Mouse (Mus musculus) ES-E14 (cell line): ENCODE measurements around the gene Rufy1.

Source experiments
- CHD2 ChIP-seq: IDR thresholded peaks from 2 replicates; pipeline ENCODE4 v1.6.1; 2014; ENCODE audit warnings: mild to moderate bottlenecking, low read depth, low read length, inconsistent platforms
- HCFC1 ChIP-seq: IDR thresholded peaks from 2 replicates; pipeline ENCODE4 v1.6.1; 2012; ENCODE audit warnings: low read length, inconsistent platforms, borderline replicate concordance; ENCODE audit not compliant: insufficient read depth
- MAFK ChIP-seq: IDR thresholded peaks from 2 replicates; pipeline ENCODE4 v1.6.1; 2014; ENCODE audit warnings: mild to moderate bottlenecking, low read depth, low read length, inconsistent platforms; ENCODE audit not compliant: insufficient read depth
- ZC3H11A ChIP-seq: IDR thresholded peaks from 2 replicates; pipeline ENCODE4 v1.6.1; 2012; ENCODE audit warnings: low read depth, mild to moderate bottlenecking, inconsistent platforms, low read length, borderline replicate concordance
- ZNF384 ChIP-seq: IDR thresholded peaks from 2 replicates; pipeline ENCODE4 v1.6.1; 2012; ENCODE audit warnings: low read depth, low read length, inconsistent platforms

DNA sequence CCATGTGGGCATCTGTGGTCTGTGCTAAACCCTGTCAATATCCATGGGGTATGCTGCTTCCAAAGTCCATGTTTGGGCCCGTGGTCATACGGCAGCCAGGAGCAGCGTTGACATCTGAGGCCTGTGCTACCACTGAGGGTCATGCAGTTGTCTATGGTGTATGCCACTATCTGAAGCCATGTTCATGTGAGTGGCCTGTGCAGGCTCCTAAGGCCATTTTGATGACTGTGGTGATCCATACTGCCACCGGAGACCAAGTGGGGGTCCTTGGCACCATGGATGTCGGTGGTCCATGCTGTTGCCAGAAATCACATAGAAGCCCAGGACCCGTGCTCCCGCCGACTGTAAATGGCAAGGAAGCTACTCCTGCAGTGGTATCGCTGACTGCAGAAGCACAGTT is 63.4 kb downstream of the Rufy1 start:
- TF ChIP-seq ZNF384 (no peak), ZC3H11A (no peak), HCFC1 (no peak), CHD2 (no peak), MAFK (no peak)
